Mouse (Mus musculus): Measurements from ENCODE around the gene Elk4.

- TF ChIP-seq POLR2A (IDR thresholded peaks at IDR 0.05; ENCODE audit: borderline replicate concordance, low read depth, low read length): no peak
- no peak for TF ChIP-seq CTCF (IDR thresholded peaks at IDR 0.05; ENCODE audit: low read depth, low read length)
These were observed 30.5 kb upstream of the Elk4 start for GRCm38 (mm10) chr1:131976886-131977285.

All from bone marrow macrophage, adult 2 months (primary cell).